Mouse (Mus musculus) spleen, adult 18-20 months (tissue): Measurements from ENCODE around the gene Ak8.

ENCODE experiments used
- DNase-seq, 2 experiments: peaks; one replicate each; pipeline ENCODE4 v3.0.0; 2022; ENCODE audit warnings: mixed read lengths in 2 of 2

The Ak8 gene

DNA sequence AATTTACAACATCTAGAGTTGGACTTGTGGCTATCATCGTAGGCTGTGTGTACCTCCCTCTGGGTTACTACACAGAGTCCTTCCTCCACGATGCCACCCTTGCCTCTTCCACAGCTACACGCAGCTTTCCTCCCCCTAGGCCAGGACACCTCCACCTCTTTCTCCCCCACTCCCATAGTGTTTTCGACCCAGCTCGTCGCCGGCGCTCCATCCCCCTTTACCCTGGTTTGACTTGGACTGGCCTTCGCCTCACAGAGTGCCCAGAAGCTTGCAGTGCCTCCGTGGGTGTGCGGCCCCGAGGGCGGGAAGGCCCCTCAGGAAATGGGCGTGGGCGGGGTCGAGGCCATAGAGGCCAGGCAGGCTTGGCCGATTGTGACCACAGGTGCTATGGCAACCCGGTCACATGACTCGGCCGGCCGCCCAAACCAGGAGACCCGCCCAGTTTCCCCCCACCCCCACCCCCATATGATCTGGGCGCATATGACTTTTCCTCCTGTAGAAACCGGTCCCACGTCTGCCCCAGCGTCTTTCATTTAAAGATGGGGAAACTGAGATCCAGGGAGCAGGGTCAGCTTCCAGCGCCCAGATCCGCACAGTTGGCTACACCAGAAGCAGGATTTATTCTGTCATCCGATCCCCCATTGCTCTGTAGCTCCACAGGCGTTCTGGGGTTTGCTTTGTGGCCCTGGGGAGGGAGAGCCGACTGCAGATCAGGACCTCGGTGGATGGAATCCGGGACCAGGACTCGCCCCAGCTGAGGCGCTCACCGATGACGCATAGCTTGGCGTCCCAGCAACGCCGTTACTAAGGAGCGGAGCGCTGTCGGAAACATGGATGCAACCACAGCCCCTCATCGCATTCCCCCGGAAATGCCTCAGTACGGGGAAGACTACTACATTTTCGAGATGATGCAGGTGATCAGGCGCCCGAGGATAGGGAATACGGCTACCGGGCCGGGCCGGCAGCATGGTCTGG lies at the start of gene Ak8, which contains the start of gene Spaca9:
TSS of gene Ak8 (plus strand) at position 804 of the 975 bp plus-strand sequence.
TSS of gene Spaca9 (minus strand) at position 367 of the 975 bp plus-strand sequence.
- peak; percentile 63 to 70 for DNase-seq

DNA sequence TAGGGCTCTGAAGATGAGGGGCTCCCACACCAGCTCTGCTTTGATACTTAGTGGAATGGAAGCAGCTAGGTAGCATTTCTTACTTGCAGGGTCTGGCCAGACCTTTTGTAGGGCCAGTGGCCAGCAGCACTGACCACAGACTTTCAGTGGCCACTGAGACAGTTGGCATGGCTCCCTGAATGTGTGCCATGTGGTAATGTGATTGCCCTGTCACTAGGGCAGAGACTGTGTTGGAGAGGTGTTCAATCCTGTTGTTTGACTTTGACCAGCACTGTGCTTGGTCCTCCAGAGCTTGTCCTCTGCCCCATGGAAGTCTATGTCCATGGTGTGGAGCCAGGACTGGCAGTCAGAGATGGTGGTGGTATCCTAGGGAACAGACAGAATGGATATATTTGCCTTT lies 49.4 kb upstream of the Ak8 start:
- DNase-seq, result no peak

DNA sequence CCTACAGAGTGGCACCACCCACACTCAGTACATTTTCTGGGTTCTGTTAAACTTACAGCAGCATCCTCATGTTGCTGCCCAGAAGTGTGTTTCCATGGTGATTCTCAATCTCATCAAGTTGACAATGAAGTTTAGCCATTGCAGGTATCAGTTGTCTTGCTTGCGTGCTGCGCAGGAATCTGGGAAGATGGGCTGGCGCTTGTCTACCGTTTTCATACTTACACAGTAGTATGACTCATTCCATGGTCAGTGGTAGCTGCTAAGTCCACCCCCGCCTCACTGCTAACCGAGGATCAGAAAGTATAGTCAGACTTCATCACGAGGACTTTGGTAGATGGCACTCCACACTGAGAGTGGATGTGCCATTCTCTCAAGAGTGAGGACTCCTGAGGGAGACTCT lies 46.6 kb upstream of the Ak8 start:
- DNase-seq, result no peak

DNA sequence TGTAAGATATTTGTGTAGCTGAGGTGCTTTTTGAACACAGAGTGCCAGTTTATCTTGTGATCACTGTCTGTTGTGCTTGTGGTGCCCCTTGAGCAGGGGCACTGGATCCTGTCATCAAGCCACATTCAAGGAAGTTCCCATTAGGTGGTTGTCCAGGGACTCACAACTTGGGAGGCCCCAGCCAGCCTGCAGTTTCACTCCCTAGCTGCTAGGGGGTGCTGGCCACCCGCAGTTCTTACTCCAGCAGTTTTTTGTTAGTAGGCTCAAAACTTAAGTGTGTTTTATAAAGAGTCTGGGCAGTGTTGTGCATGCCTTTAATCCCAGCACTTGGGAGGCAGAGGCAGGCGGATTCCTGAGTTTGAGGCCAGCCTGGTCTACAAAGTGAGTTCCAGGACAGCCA lies 45.7 kb upstream of the Ak8 start:
- DNase-seq, result peak in 1 of 2 experiments; percentile 22

DNA sequence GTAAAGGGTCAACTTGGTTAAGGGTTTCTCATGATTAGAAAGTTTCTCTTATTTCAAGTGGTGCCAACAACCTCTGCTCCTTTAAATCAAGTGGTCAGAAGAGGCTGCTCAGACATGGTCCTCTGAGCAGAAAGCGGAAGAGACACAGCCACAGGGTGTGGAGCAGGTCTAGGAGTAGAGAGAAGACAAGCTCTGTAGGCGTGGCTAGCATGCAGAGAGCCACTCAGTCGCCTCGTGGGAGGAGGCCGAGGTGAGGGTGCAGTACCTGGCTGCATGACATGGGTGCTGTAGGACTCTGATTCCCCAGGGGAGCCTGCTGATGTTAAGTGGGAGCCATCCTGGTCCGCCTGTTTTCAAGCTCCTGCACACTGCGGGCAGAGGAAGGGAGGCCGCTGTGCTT lies 43.7 kb upstream of the Ak8 start:
- DNase-seq, result no peak

DNA sequence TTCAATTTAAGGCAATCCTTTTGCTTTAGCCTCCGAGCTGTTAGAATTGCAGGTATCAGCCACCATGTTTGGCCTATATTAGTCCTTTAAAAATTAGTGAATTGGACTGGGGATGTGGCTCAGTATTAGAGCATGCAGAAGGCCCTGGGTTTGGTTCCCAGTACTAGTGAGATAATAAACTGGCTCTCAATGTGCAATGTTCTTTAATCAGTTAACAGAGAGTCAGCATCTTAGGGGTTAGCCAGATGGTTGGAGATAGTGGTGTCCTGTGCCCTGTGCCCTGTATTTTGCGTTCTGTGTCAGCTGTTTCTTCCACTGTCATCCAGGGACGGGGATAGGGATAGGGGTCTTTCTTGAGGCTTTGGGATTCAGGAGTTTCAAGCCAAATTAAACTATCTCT lies 37.1 kb upstream of the Ak8 start:
- DNase-seq, result no peak

DNA sequence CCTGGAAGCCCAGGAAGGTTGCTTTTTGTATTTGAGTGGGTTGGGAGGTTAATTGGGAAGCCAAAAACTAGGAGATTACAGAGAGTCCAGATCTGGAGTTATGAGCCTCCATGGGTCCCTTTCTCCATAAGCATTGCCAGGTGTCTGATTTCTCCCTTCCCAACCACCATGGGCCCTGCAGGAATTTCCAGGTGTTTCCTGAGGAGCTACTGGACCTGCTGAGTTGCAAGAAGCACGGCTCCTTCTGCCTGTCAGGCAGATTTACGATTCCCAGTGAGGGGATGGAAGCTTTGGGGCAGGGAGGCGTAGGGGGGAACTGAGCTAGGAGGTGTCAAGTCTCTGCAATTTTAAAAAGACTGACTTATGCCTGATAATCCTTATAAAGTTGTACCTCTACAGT lies 34.1 kb upstream of the Ak8 start:
- no peak for DNase-seq

DNA sequence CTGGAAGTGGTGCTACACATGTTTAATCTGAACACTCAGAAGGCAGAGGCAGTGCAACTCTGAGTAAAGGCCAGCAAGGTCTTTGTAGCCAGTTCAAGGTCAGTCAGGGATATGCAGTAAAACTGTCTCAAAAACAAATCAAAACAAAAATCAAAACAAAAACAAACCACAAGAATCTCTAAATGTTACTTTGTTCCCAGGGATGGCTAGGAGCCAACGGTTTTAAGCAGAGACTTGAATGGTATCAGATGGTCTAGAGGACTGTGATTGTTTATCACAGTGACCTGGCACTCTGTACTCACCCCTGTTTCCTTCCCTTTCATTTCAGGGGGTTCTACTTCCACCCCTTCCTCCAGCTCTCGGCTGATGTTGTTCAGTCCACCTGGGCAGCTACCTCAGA lies 28.5 kb upstream of the Ak8 start:
- no peak for DNase-seq

DNA sequence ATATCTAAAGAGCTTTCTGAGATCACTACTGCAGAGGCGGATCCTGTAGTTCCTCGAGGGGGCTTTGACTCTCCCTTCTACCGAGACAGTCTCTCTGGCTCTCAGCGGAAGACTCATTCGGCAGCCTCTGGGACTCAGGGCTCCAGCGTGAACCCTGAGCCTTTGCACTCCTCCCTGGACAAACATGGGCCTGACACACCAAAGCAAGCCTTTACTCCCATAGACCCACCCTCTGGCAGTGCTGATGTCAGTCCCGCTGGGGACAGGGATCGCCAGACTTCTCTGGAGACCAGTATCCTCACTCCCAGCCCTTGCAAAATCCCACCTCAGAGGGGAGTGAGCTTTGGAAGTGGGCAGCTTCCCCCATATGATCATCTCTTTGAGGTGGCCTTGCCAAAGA lies 24.0 kb upstream of the Ak8 start:
- no peak for DNase-seq

DNA sequence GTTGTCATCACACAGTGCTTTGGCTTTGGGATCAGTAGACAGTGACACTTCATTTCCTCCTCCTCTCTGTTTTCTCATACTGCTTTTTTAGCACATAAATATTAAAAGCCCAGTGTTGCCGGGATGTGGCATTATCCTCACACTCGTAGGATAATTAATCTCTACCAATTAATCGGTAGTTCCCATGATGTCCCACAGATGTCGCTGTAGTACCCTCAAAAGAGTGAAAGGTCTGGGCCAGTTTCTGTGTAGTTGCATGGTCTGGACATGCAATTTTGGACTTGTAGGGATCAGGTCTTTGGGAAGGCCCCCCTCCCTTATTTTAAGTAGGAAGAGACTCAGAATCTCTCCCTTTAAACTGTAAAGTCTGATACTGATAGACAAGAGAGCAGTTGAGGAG lies 19.3 kb upstream of the Ak8 start:
- peak in 1 of 2 experiments; percentile 31 for DNase-seq

DNA sequence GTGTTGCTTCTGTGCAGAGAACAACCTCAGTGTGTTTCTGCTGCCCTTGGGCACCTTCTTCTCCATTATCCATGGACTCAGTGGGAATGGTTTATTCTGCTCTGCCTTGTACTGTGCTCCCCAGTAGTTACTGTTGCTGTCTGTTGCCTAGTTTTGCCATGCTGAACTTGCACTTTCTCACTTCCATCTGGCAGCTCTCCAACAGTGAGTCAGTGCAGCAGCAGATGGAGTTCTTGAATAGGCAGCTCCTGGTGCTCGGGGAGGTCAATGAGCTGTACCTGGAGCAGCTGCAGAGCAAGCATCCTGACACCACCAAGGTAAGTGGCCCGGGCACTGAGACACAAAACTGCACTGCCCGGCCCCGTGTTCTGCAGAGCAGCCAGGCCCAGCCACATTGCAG lies 18.2 kb upstream of the Ak8 start:
- DNase-seq, result no peak

DNA sequence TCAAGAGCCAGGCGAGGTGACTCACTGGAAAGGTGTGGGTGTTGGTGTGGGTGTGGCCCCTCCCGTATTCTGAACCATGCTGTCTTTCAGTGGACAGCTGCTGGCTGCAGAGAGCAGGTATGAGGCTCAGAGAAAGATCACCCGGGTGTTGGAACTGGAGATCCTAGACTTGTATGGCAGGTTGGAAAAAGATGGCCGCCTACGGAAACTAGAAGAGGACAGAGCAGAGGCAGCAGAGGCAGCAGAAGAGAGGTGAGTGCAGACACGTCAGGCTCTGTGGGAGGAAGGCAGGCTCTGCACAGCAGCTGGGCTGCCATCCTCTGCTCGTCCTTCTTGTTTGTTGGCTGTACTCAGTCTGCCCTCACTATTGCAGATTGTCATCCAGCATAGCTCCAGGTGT lies 14.1 kb upstream of the Ak8 start:
- DNase-seq, result no peak

DNA sequence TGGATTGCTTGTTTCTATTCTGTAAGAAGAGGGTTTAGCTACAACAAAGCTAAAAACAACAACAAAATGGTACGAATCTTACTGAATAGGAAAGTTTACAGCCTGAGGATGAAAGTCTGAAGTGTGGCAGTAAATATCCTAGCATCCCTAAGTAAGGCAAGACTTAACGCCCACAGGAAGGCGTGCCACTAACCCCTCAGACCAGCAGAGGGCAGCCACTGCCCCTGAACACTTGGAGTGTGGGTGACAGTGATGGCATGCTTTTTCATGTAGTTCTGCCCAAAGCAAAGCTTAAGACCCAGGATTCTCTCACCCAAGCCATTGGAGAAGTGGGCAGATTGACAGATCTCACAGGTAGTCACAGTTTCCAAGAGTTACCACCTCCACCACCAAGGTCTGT lies 11.5 kb upstream of the Ak8 start:
- peak in 1 of 2 experiments; percentile 36 for DNase-seq

DNA sequence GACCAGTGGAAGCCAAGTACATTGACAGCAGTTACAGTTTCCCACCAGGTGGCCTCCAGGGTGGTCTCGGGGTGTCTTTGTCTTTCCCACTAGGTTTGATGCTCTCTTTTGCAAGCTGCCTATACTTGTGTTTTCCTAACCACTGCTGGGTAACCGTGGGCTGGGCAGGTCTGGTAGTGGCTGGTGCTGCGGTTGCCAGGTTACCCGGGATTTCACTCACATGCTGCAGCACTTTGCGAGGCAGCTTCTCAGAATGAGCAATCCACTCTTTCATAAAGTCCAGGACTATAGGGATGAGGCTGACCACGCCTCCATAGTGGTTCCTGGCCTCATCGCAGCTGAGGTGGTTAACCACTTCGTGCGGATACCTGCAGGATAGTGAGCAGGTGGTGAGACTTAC lies 7.3 kb upstream of the Ak8 start:
- no peak for DNase-seq

DNA sequence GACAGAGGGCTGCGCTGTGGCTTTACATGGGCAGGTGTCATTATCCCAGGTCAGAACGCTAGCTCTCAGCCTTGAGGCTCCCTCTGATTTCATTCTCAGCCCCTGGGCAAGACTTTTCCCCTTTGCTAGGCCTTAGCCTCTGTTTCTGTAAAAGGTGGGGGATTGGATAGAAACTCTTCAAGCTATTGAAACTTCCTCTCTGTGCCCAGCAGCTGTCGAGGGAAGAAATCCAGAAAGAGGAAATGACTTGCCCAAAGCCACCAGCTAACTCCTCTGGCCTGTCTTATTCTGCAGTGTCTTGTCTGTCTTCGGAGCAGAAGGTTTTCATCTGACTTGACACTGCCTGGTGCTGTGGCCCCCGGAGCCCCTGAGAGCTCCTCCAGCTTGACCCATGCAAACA lies 1.4 kb upstream of the Ak8 start:
- DNase-seq, result peak in 1 of 2 experiments; percentile 26

DNA sequence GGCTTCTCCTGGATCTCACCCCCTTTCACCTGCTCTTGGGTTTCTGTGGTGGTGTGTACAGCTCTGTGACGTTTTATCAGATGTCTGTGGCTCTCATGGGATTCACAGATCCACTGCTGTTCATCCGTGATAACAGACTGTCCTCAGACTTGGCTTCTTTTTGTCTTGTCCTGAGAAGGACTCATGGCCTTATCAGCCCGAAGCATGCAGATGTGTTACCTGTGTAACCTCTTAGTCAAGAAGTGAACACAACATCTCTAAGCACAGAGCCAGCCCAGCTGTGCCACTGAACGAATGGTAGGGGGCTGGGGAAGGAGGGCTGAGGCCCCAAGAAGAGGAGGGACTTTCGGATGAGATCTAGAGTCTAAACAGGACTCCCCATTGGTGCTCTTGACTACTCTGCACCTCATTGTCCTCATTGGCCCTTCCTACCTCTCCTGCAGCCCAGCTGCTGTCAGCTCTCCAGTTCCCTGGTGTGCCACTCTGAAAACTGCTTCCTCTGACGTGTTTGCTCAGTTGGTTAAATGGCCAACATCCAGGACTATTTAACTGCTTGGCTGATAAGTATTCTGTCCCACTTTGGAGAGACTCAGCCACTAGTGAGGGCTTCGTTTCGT lies 1.8 kb downstream of the Ak8 start:
- DNase-seq, result no peak

DNA sequence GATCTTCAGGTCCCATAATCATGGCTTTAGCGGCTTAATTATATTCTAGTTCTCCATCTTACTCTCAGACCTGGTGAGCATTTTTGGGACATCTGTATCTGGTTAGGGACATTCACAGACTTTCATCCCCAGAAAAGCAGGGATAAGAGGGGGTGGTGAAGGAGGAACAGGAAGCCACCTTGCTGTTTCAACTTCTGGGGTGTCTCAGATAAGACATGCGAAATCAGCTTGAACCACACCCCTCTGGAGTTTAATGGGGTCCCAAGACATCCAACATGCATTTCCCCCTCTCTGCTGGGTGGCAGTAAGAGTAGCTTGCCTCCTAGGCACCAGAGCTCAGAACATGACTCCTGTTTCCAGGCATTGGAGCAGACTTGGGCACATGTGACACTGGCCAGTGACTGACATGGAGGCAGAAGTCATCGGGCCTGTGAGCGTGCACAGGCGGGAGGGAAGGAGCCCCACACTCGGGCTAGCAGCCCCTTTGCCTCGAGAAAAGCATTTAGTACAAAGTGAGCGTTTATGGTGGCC lies 6.2 kb downstream of the Ak8 start:
- no peak for DNase-seq

DNA sequence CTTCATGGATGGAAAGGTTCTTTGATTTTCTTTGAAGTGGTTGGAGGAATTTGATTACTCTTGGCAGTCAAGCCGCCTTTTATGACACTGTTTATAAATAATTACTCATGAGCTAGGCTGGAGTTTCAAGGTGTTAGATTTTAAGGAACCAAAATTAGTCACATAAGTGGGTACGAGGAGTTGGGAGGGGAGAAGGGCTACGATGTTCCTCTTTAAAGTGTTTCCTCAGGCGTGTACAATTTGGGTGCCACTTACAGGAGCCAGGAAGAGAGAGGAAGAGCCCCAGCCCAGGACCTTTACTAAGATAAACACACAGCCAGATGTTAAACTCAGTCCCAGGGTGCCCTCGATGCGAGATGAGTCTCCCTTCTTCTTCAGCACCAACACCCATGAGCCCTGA lies 6.8 kb downstream of the Ak8 start:
- DNase-seq, result no peak

DNA sequence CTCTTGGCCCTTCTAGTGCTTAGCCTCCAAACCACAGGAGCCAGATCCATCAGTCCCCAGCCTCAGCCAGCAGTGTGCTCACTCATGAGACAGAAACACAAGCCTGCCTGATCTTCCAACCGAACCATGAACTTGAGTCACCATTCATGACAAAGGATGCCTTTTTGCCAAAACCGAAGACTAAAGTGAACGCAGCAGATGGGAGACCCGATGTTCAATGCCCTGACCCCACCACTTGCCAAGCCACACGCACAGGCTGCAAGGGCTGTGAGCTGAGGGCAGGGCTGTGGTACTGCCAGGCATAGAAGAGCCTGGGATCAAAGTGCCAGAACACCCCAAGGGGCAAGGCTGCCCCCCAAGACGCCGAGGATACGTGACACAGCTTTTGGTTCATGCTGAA lies 13.1 kb downstream of the Ak8 start:
- no peak for DNase-seq

DNA sequence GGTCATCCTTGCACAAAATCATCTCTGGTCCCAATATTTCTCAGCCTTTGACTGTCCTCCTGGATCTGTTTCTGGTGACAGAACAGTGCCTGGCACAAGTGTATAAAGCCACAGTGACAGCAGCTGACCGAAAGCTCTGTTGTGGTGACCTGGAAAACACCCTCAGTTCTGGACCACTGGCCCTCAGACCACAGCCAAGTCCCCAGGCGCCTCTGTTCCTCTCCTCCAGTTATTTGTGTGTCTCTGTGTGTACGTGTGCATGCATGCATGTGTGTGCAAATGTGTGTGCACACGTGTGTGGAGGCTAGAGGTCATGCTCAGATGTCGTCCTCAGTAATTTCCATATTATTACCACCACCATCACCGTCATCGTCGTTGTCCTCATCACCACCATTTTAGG lies 22.5 kb downstream of the Ak8 start:
- DNase-seq, result no peak

DNA sequence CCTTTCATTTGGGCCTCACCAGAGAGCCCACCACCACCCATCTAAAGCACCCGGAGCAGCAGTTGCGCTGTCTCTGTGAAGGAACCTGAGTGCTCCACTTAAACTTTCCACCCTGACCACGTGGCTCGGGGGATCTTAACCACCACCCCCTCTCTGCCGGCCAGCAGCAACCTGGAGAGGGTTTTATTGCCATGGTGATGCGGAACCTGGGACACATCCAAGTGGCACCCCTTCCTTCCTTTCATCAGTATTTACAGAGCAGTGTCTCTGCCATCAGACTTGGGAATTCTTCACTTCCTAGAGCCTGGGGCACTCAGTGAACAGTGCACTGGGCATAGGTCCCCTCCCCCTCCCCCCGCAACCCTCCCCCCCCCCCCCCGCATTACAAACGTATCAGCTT lies 23.9 kb downstream of the Ak8 start:
- no peak for DNase-seq

DNA sequence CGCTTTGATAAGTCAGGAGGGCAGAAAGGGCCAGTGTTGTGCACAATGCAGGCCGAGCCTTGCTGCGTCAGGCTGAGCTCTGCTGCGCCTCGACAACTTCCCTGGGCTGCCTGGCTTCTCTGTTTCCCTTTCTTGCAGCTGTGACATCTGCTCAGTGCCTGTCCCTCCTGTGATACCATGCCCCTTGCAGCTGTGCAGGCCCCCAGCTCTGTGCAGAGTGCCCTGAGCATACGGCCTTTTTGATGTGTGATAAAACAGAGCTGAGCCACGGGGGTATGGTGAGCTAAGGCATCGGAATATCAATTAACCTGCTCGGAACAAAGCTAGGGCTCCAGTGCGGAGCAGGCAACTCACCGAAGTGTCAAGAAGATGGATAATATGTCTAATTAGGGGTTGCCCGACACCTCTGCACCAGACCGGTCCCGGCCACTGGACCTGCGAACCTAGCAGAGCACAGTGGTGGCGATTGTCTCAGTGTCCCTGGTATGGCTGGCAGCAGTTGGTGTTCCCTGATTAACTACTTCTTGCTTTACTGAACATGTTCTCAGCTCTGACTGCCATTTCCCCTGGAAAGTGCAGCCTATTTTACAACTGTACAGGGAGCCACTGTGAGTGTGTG lies 27.9 kb downstream of the Ak8 start:
- no peak for DNase-seq

DNA sequence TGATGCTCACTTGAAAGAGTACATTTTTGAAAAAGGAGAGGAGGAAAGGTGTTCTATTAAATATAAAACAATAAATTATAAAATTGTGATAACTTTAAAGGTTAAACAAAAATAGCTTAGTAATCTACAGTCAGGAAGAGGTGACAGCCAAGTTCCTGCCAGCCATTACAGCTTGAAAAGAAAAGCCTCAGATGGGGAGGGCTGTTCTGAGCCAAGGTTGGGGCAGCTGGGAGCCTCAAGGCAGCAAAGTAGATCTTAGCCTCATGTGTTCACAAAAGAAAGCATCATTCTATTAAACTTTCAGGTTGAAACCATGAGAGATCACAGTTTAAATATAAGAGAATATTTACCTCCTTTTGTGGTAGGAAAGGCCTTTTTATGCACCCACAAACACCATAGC lies 30.7 kb downstream of the Ak8 start:
- no peak for DNase-seq

DNA sequence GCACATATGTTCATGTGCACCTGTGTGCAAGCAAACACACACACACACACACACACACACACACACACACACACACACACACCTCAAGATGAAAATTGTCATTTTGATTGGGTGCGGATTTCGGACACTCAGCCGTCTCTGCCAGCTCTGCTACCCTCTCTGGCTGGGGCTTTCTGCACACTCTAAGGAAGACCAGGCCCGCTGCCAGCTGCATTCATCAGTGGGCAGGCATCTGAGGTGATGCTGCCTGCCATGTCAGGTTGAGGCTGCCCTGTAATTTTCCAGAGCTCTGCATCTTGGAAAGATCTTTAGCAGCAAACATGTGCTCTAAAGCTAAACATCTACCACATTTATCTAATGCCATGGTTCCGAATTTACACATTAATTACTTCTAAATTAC lies 37.1 kb downstream of the Ak8 start:
- DNase-seq, result no peak
